Mouse (Mus musculus) spleen, adult 12 weeks (tissue): ENCODE data around the gene Krtap29-1.

Experiments
- DNase-seq: peaks from one replicate; pipeline ENCODE4 v3.0.0; 2022; ENCODE audit warnings: low spot score

Krtap29-1 gene

GRCm38 (mm10) chr11:99937751-99938264, 41.0 kb downstream of the Krtap29-1 start:
- no peak for DNase-seq

- no peak for DNase-seq
Observed at GRCm38 (mm10) chr11:99935991-99936390, 42.9 kb downstream of the Krtap29-1 start, which contains the start of gene Krtap31-2. TSS of gene Krtap31-2 (plus strand) at chr11:99936291.
